Mouse (Mus musculus) thymus, adult 18-20 months (tissue): Measurements from ENCODE around the gene Sema3f.

Experiments used
- DNase-seq, 2 experiments: peaks; one replicate each; pipeline ENCODE4 v3.0.0; 2022; ENCODE audit warnings: mixed read lengths in 2 of 2

Sema3f gene

GRCm38 (mm10) chr9:107714221-107714952 is 4.1 kb upstream of the Sema3f start:
- no peak for DNase-seq

- no peak for DNase-seq
Observed at GRCm38 (mm10) chr9:107709096-107709696, 1.1 kb downstream of the Sema3f start.

- no peak for DNase-seq
Observed at GRCm38 (mm10) chr9:107708439-107709095, 1.7 kb downstream of the Sema3f start.

- DNase-seq = no peak
Observed at GRCm38 (mm10) chr9:107707701-107708438, 2.4 kb downstream of the Sema3f start.

- DNase-seq = no peak
Observed at GRCm38 (mm10) chr9:107706781-107707211, 3.5 kb downstream of the Sema3f start.

- no peak for DNase-seq
Observed at GRCm38 (mm10) chr9:107703337-107704122, 6.7 kb downstream of the Sema3f start.

- no peak for DNase-seq
Observed at GRCm38 (mm10) chr9:107702606-107703185, 7.6 kb downstream of the Sema3f start.

- DNase-seq = no peak
Observed at GRCm38 (mm10) chr9:107701594-107701993, 8.7 kb downstream of the Sema3f start.

GRCm38 (mm10) chr9:107700114-107700571 is 10.1 kb downstream of the Sema3f start:
- DNase-seq = no peak

- DNase-seq = no peak
Observed at GRCm38 (mm10) chr9:107699376-107699980, 10.8 kb downstream of the Sema3f start.

- no peak for DNase-seq
Observed at GRCm38 (mm10) chr9:107698611-107699190, 11.6 kb downstream of the Sema3f start.

GRCm38 (mm10) chr9:107697811-107698521 is 12.3 kb downstream of the Sema3f start:
- DNase-seq = no peak

- DNase-seq = no peak
Observed at GRCm38 (mm10) chr9:107696845-107697610, 13.2 kb downstream of the Sema3f start.

GRCm38 (mm10) chr9:107696106-107696479 is 14.2 kb downstream of the Sema3f start:
- DNase-seq = no peak

GRCm38 (mm10) chr9:107695441-107696105 is 14.7 kb downstream of the Sema3f start:
- DNase-seq = no peak

- DNase-seq = no peak
Observed at GRCm38 (mm10) chr9:107694627-107695026, 15.6 kb downstream of the Sema3f start.

GRCm38 (mm10) chr9:107693433-107693987 is 16.8 kb downstream of the Sema3f start:
- DNase-seq = no peak

GRCm38 (mm10) chr9:107692785-107693184 is 17.5 kb downstream of the Sema3f start:
- DNase-seq = no peak

GRCm38 (mm10) chr9:107690391-107690790 is 19.9 kb downstream of the Sema3f start:
- DNase-seq = no peak
